Mouse (Mus musculus) liver, adult 2 months (tissue): ENCODE measurements around the gene Nfia. TPM values are rescaled to one million over a fixed set of nuclear protein-coding genes. Genes with fewer than 3 reads are reported as not detected.

Source experiments
- DNase-seq: peaks from one replicate; pipeline ENCODE4 v3.0.0-alpha.2; 2011; ENCODE audit warnings: low read depth, low spot score; ENCODE audit errors: extremely low read depth
- H3K27ac ChIP-seq: fragments of 200-500 bp; replicated peaks from 2 replicates; pipeline ENCODE4 v1.5.1; 2012; ENCODE audit warnings: low read depth, mild to moderate bottlenecking, control low read depth, inconsistent platforms, low read length; ENCODE audit not compliant: insufficient read depth
- H3K27me3 ChIP-seq: fragments of 200-500 bp; 2 replicates; pipeline ENCODE4 v1.6.1; 2012; ENCODE audit warnings: mild to moderate bottlenecking, moderate library complexity, low read length, inconsistent platforms; ENCODE audit not compliant: control insufficient read depth, insufficient read depth
- H3K36me3 ChIP-seq: fragments of 200-500 bp; 2 replicates; pipeline ENCODE4 v1.6.1; 2012; ENCODE audit warnings: low read length, inconsistent platforms; ENCODE audit not compliant: control insufficient read depth, insufficient read depth
- H3K4me1 ChIP-seq: fragments of 200-500 bp; 2 replicates; pipeline ENCODE4 v1.6.1; 2011; ENCODE audit warnings: low read length; ENCODE audit not compliant: control insufficient read depth, insufficient read depth
- H3K4me3 ChIP-seq: fragments of 200-500 bp; 2 replicates; pipeline ENCODE4 v1.5.1; 2011; ENCODE audit warnings: low read depth, mild to moderate bottlenecking, control low read depth, low read length, moderate library complexity; ENCODE audit not compliant: insufficient read depth
- H3K79me2 ChIP-seq: fragments of 200-500 bp; 2 replicates; pipeline ENCODE4 v1.6.1; 2012; ENCODE audit warnings: inconsistent platforms, mild to moderate bottlenecking, low read length, moderate library complexity; ENCODE audit not compliant: control insufficient read depth, insufficient read depth
- H3K9ac ChIP-seq: fragments of 200-500 bp; 2 replicates; pipeline ENCODE4 v1.6.1; 2012; ENCODE audit warnings: low read depth, mild to moderate bottlenecking, control low read depth, inconsistent platforms, low read length
- CTCF ChIP-seq: fragments of 200-500 bp; IDR thresholded peaks from 2 replicates; pipeline ENCODE4 v1.5.1; 2011; ENCODE audit warnings: low read depth, low read length, control low read depth
- POLR2A ChIP-seq: fragments of 200-500 bp; IDR thresholded peaks from 2 replicates; pipeline ENCODE4 v1.6.1; 2011; ENCODE audit warnings: low read length, control low read depth; ENCODE audit not compliant: insufficient read depth; ENCODE audit errors: extremely low read depth
- WGBS: fragments of 180-500 bp; shearing (Covaris S2); methylation state at CpG from one replicate; pipeline ENCODE4 v1.1.7; 2018; 5-methylcytosine and 5-hydroxymethylcytosine counted together
- polyA plus RNA-seq: library from polyadenylated mRNA; depleted of rRNA; stranded (reverse); fragments of >200 nt; gene quantifications from 2 replicates; pipeline ENCODE4 v1.2.3, GENCODE M21; 2012
- total RNA-seq: library from RNA; depleted of rRNA; stranded (reverse); fragments of >200 nt; gene quantifications from 2 replicates; pipeline ENCODE4 v1.2.3, GENCODE M21; 2014

The Nfia gene
- total and polyA plus RNA-seq, 2 experiments: 12.5 to 32.2 TPM

DNA sequence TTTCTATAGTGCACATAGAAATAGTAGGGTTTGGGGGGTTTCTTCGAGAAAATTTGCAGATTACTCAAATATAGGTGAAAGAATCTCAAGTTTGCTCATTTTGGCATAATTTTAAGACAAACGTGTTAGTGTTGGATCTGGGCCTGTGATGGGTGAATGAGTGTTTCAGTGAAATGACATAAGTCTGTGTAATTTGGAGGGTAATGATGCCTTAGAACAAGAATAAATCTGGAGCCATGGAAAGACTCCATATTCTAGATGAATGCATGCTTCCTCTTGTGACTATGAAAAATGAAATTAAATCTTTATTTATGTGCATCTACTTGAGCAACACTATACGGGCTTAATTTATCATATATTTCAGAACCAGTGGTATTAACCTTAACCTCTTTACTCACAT lies 44.2 kb downstream of the Nfia start:
- H3K79me2 ChIP-seq: peaks cover 22% of the 10 kb centered on the region; the same call in 1 of the 2 replicates
- DNase-seq: no peak
- WGBS: 64% methylated on average over 3 of the region's 3 CpGs
- peaks cover 44% of the 10 kb centered on the region for H3K4me1 ChIP-seq
- H3K27ac ChIP-seq: peak overlapping the region; percentile 88
- no peak overlapping the region for H3K4me3 ChIP-seq
- peaks cover under 1% of the 10 kb centered on the region; the same call in 1 of the 2 replicates for H3K36me3 ChIP-seq
- no peak for TF ChIP-seq CTCF
- TF ChIP-seq POLR2A: no peak
- H3K27me3 ChIP-seq: no peaks in the 10 kb centered on the region
- H3K9ac ChIP-seq: no peak overlapping the region

DNA sequence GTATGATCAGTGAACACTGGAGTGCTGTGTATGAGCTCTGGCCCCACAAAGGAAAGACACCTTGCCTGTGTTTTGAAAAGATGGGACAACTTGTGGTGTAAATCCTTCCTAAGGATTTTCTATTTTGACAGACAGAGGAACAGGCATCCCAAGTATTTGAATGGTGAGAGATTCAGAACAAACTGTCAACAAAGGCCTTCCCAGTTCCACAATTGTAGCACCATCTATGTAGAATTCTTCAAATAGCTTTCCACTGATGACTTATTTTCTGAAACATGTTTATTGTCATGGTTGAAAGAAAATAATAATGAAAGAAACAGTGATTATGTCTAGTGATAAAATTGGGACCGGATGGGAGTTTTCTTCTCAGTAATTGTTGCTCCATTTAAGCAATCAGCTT lies 45.2 kb downstream of the Nfia start:
- Histone ChIP-seq H3K27me3 (no peaks in the 10 kb centered on the region), H3K9ac (no peak overlapping the region), H3K79me2 (peaks cover 22% of the 10 kb centered on the region; the same call in 1 of the 2 replicates), H3K4me1 (peaks cover 44% of the 10 kb centered on the region), H3K27ac (peak overlapping the region; percentile 67), H3K36me3 (peaks cover 2% of the 10 kb centered on the region; the same call in 1 of the 2 replicates), H3K4me3 (no peak overlapping the region)
- no peak for DNase-seq
- TF ChIP-seq CTCF (no peak), POLR2A (no peak)
- WGBS: 73% methylated on average over 1 of the region's 1 CpGs

DNA sequence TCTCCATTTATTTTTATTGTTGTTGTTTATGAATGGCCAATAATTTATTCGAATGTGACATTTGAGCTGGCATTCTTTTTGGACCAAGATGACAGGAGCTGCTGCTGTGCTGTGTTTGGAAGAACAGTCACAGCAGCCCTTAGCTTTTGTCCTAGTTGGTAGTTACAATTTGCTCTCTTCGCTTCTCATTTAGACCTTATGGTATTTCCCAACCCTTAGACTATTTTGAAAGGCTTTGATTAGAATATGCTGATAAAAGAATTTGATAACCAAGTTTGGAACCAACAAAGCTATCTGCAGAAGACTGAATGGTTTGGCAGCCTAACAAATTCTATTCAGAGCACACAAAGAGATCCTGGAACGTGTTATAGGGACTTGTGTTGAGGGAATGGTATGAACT lies 46.0 kb downstream of the Nfia start:
- peak overlapping the region; percentile 67; the same call in 1 of the 2 replicates for H3K27ac ChIP-seq
- peak; percentile 97 for DNase-seq

DNA sequence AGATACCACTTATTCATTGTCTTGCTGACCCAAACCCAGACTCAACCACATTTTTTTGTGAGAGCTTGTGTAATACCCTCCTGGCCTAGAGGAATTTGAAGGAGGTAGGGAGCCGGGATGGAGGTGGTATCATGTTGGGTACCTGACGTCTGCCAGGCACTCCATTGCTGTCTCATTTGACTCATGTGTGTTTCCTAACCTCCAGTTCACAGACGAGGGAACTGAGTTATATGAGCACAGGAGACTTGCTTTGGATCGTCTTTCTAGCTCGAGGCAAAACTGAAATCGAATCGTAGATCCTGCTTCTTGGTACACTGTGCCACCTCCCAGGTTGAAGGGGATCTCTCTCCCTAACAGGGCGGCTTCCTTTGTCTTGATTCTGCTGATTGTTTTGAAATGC lies 46.6 kb downstream of the Nfia start:
- WGBS: 70% methylated on average over 8 of the region's 8 CpGs
- TF ChIP-seq POLR2A: no peak
- TF ChIP-seq CTCF: no peak
- Histone ChIP-seq H3K36me3 (peaks cover 2% of the 10 kb centered on the region; the same call in 1 of the 2 replicates), H3K27me3 (no peaks in the 10 kb centered on the region), H3K4me1 (peaks cover 42% of the 10 kb centered on the region), H3K79me2 (peaks cover 26% of the 10 kb centered on the region), H3K9ac (no peak overlapping the region), H3K27ac (peak overlapping the region; percentile 25), H3K4me3 (no peak overlapping the region)
- no peak for DNase-seq

More for the DNA sequence above, 46.0 kb downstream of the Nfia start:
- TF ChIP-seq CTCF: no peak
- TF ChIP-seq POLR2A: no peak
- Histone ChIP-seq H3K79me2 (peaks cover 25% of the 10 kb centered on the region), H3K4me3 (no peak overlapping the region), H3K27me3 (no peaks in the 10 kb centered on the region), H3K36me3 (peaks cover 2% of the 10 kb centered on the region; the same call in 1 of the 2 replicates), H3K9ac (no peak overlapping the region), H3K4me1 (peaks cover 44% of the 10 kb centered on the region)
- 16% methylated on average over 3 of the region's 3 CpGs for WGBS

DNA sequence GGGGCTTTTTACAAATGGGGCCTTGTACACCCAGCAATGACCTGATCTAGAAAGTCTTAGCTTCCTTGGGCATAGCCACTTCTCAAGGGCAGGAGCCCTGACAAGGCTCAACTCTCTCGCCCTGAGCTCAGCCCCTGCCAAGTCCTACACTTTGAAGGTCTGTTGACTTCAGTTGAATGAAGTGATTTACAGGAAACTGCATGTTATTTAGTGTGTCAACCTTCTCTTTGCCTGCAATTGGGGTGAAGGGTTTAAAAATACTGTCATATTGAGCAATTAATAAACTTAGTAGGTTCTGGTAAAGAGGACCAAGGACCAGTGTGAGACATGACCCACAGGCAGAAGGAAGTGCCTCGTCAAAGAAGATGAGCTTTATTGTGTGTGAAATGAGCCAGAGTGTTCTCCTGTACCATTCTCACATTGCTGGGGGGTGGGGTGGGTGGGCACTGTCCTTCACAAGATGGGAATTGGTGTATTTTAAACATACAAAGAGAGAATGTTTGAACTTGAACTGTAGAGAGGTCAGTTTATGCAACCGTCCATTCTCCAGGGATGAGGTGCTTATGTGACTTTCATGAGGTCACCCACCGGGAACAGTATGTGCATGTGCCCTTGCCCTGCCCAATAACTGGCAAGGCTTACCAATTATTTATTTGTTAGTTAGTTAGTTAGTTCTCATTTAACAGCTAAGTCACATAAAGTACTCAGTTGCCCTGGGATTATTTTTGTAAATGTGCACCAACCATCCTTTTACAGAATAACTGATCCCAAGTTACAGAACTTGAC lies 48.1 kb downstream of the Nfia start:
- no peak for TF ChIP-seq CTCF
- TF ChIP-seq POLR2A: no peak
- peak; percentile 88 for DNase-seq
- H3K27ac ChIP-seq: peak overlapping the region; percentile 22

More for the DNA sequence above, 48.1 kb downstream of the Nfia start:
- WGBS: 19% methylated on average over 4 of the region's 4 CpGs
- Histone ChIP-seq H3K9ac (no peak overlapping the region), H3K27me3 (no peaks in the 10 kb centered on the region), H3K79me2 (peaks cover 31% of the 10 kb centered on the region), H3K36me3 (peaks cover 2% of the 10 kb centered on the region; the same call in 1 of the 2 replicates), H3K4me1 (peaks cover 41% of the 10 kb centered on the region), H3K4me3 (no peak overlapping the region)
